Mouse (Mus musculus): ENCODE results near the gene Mgat5b. TPM values are rescaled to one million over a fixed set of nuclear protein-coding genes. Genes with fewer than 3 reads are reported as not detected.

The Mgat5b gene
- total RNA-seq, 1 experiment = 7.1 TPM

GRCm38 (mm10) chr11:116928031-116928430 is 9.4 kb downstream of the Mgat5b start:
- Histone ChIP-seq H3K9me3 (ENCODE audit: control insufficient read depth, insufficient read depth, low read depth, low read length) (no peaks in the 10 kb centered on the region), H3K27ac (ENCODE audit: insufficient read depth, low read depth, low read length, poor library complexity, severe bottlenecking) (no peak overlapping the region), H3K36me3 (ENCODE audit: control insufficient read depth, insufficient read depth, low read length, poor library complexity, severe bottlenecking) (peaks cover 9% of the 10 kb centered on the region; the same call in 1 of the 2 replicates), H3K4me3 (ENCODE audit: insufficient read depth in 1 of 2, low read depth in 1 of 2, low read length in 2 of 2, poor library complexity in 1 of 2, severe bottlenecking in 1 of 2) (no peak overlapping the region), H3K9ac (ENCODE audit: insufficient read depth, low read depth, low read length, poor library complexity, severe bottlenecking) (no peak overlapping the region), H3K4me1 (ENCODE audit: control insufficient read depth in 2 of 2, insufficient read depth in 2 of 2, low read length in 2 of 2, poor library complexity in 1 of 2) (peaks cover 0 to 2% of the 10 kb centered on the region in 2 experiments; a peak in 1 of 4 replicates)
- in situ Hi-C loops (cut with MboI; ENCODE audit: low sequenced_read_pairs in 2 of 2, unreplicated experiment in 2 of 2) = no loop called here
- DNase-seq (ENCODE audit: low read depth, low spot score) = no peak
- no peak for TF ChIP-seq CHD2 (IDR thresholded peaks at IDR 0.05; ENCODE audit: low read depth, low read length)
- no peak for TF ChIP-seq ZNF384 (IDR thresholded peaks at IDR 0.05; ENCODE audit: low read depth, low read length)
- TF ChIP-seq MAFK (IDR thresholded peaks at IDR 0.05; ENCODE audit: insufficient read depth, low read depth, low read length) = no peak
- no peak for TF ChIP-seq HCFC1 (IDR thresholded peaks at IDR 0.05; ENCODE audit: borderline replicate concordance, insufficient read depth, low read length)
- TF ChIP-seq ZC3H11A (IDR thresholded peaks at IDR 0.05; ENCODE audit: borderline replicate concordance, low read depth, low read length) = no peak

- Histone ChIP-seq H3K9me3 (ENCODE audit: control insufficient read depth, insufficient read depth, low read depth, low read length) (no peaks in the 10 kb centered on the region), H3K9ac (ENCODE audit: insufficient read depth, low read depth, low read length, poor library complexity, severe bottlenecking) (no peak overlapping the region), H3K4me3 (ENCODE audit: insufficient read depth in 1 of 2, low read depth in 1 of 2, low read length in 2 of 2, poor library complexity in 1 of 2, severe bottlenecking in 1 of 2) (no peak overlapping the region), H3K4me1 (ENCODE audit: control insufficient read depth in 2 of 2, insufficient read depth in 2 of 2, low read length in 2 of 2, poor library complexity in 1 of 2) (peaks cover 7 to 25% of the 10 kb centered on the region in 2 experiments; a peak in 2 of 4 replicates), H3K36me3 (ENCODE audit: control insufficient read depth, insufficient read depth, low read length, poor library complexity, severe bottlenecking) (peaks cover 10% of the 10 kb centered on the region; the same call in 1 of the 2 replicates), H3K27ac (ENCODE audit: insufficient read depth, low read depth, low read length, poor library complexity, severe bottlenecking) (no peak overlapping the region)
- DNase-seq (ENCODE audit: low read depth, low spot score) = no peak
- in situ Hi-C loops (cut with MboI; ENCODE audit: low sequenced_read_pairs in 2 of 2, unreplicated experiment in 2 of 2) = no loop called here
- TF ChIP-seq HCFC1 (IDR thresholded peaks at IDR 0.05; ENCODE audit: borderline replicate concordance, insufficient read depth, low read length) (no peak), CHD2 (IDR thresholded peaks at IDR 0.05; ENCODE audit: low read depth, low read length) (no peak), ZC3H11A (IDR thresholded peaks at IDR 0.05; ENCODE audit: borderline replicate concordance, low read depth, low read length) (no peak), ZNF384 (IDR thresholded peaks at IDR 0.05; ENCODE audit: low read depth, low read length) (no peak), MAFK (IDR thresholded peaks at IDR 0.05; ENCODE audit: insufficient read depth, low read depth, low read length) (no peak)
Measured at GRCm38 (mm10) chr11:116934862-116935261, 16.2 kb downstream of the Mgat5b start.

- no peaks in the 10 kb centered on the region for H3K9me3 ChIP-seq (ENCODE audit: control insufficient read depth, insufficient read depth, low read depth, low read length)
- H3K4me1 ChIP-seq (ENCODE audit: control insufficient read depth in 2 of 2, insufficient read depth in 2 of 2, low read length in 2 of 2, poor library complexity in 1 of 2) = peaks cover 7 to 25% of the 10 kb centered on the region in 2 experiments; a peak in 2 of 4 replicates
- peaks cover 10% of the 10 kb centered on the region; the same call in 1 of the 2 replicates for H3K36me3 ChIP-seq (ENCODE audit: control insufficient read depth, insufficient read depth, low read length, poor library complexity, severe bottlenecking)
- TF ChIP-seq MAFK (IDR thresholded peaks at IDR 0.05; ENCODE audit: insufficient read depth, low read depth, low read length) (no peak), CHD2 (IDR thresholded peaks at IDR 0.05; ENCODE audit: low read depth, low read length) (no peak), HCFC1 (IDR thresholded peaks at IDR 0.05; ENCODE audit: borderline replicate concordance, insufficient read depth, low read length) (no peak), ZNF384 (IDR thresholded peaks at IDR 0.05; ENCODE audit: low read depth, low read length) (no peak), ZC3H11A (IDR thresholded peaks at IDR 0.05; ENCODE audit: borderline replicate concordance, low read depth, low read length) (no peak)
- H3K9ac ChIP-seq (ENCODE audit: insufficient read depth, low read depth, low read length, poor library complexity, severe bottlenecking) = no peak overlapping the region
- no peak overlapping the region for H3K4me3 ChIP-seq (ENCODE audit: insufficient read depth in 1 of 2, low read depth in 1 of 2, low read length in 2 of 2, poor library complexity in 1 of 2, severe bottlenecking in 1 of 2)
- in situ Hi-C loops (cut with MboI; ENCODE audit: low sequenced_read_pairs in 2 of 2, unreplicated experiment in 2 of 2) = no loop called here
- no peak for DNase-seq (ENCODE audit: low read depth, low spot score)
- H3K27ac ChIP-seq (ENCODE audit: insufficient read depth, low read depth, low read length, poor library complexity, severe bottlenecking) = no peak overlapping the region
Measured at GRCm38 (mm10) chr11:116935354-116935753, 16.7 kb downstream of the Mgat5b start.

- no peak for TF ChIP-seq ZC3H11A (IDR thresholded peaks at IDR 0.05; ENCODE audit: borderline replicate concordance, low read depth, low read length)
- no peak for TF ChIP-seq MAFK (IDR thresholded peaks at IDR 0.05; ENCODE audit: insufficient read depth, low read depth, low read length)
- no peak for TF ChIP-seq HCFC1 (IDR thresholded peaks at IDR 0.05; ENCODE audit: borderline replicate concordance, insufficient read depth, low read length)
- TF ChIP-seq CHD2 (IDR thresholded peaks at IDR 0.05; ENCODE audit: low read depth, low read length) = no peak
- no peak for TF ChIP-seq ZNF384 (IDR thresholded peaks at IDR 0.05; ENCODE audit: low read depth, low read length)
- Histone ChIP-seq H3K36me3 (ENCODE audit: control insufficient read depth, insufficient read depth, low read length, poor library complexity, severe bottlenecking) (peaks cover 10% of the 10 kb centered on the region; the same call in 1 of the 2 replicates), H3K9ac (ENCODE audit: insufficient read depth, low read depth, low read length, poor library complexity, severe bottlenecking) (no peak overlapping the region), H3K4me1 (ENCODE audit: control insufficient read depth in 2 of 2, insufficient read depth in 2 of 2, low read length in 2 of 2, poor library complexity in 1 of 2) (peaks cover 7 to 25% of the 10 kb centered on the region in 2 experiments; a peak in 2 of 4 replicates), H3K27ac (ENCODE audit: insufficient read depth, low read depth, low read length, poor library complexity, severe bottlenecking) (no peak overlapping the region), H3K9me3 (ENCODE audit: control insufficient read depth, insufficient read depth, low read depth, low read length) (no peaks in the 10 kb centered on the region), H3K4me3 (ENCODE audit: insufficient read depth in 1 of 2, low read depth in 1 of 2, low read length in 2 of 2, poor library complexity in 1 of 2, severe bottlenecking in 1 of 2) (no peak overlapping the region)
- DNase-seq (ENCODE audit: low read depth, low spot score) = no peak
- in situ Hi-C loops (cut with MboI; ENCODE audit: low sequenced_read_pairs in 2 of 2, unreplicated experiment in 2 of 2) = no loop called here
Measured at GRCm38 (mm10) chr11:116935917-116936316, 17.3 kb downstream of the Mgat5b start.

Measured in ES-E14 (cell line).